Mouse (Mus musculus): ENCODE measurements around the gene Eri3.

The Eri3 gene

GRCm38 (mm10) chr4:117657646-117658045 lies 107.5 kb downstream of the Eri3 start:
- CTCF ChIA-PET, result interaction anchor here in 2 of 4 experiments (0.8 to 1.7 kb wide), 4 partner anchors 9 to 28 kb away, joined by 3 to 6 read pairs (median 4); no protein-coding TSS in a partner anchor
- POLR2A ChIA-PET, result interaction anchor here in 2 of 4 experiments (0.8 to 1.7 kb wide), 6 partner anchors 12 to 106 kb away, joined by 3 to 5 read pairs (median 3); no protein-coding TSS in a partner anchor

- ChIA-PET POLR2A (interaction anchor here in 3 of 4 experiments (0.6 to 1.7 kb wide), 12 partner anchors 9 to 1250 kb away, joined by 3 to 7 read pairs (median 4); partner anchors contain the start of gene Eri3 (in 1 of the 3)), CTCF (interaction anchor here (0.5 to 1.7 kb wide), 28 partner anchors 9 to 1040 kb away, joined by 3 to 16 read pairs (median 3); partner anchors contain the start of gene Dmap1 (in 1 of the 4))
Observed at GRCm38 (mm10) chr4:117658582-117659444, 108.6 kb downstream of the Eri3 start.

GRCm38 (mm10) chr4:117660001-117660400 lies 109.8 kb downstream of the Eri3 start:
- CTCF ChIA-PET, result interaction anchor here in 2 of 4 experiments (0.9 to 1.4 kb wide), 4 partner anchors 8 to 390 kb away, joined by 3 to 7 read pairs (median 3); no protein-coding TSS in a partner anchor
- POLR2A ChIA-PET, result interaction anchor here in 1 of 4 experiments (0.7 kb wide), 1 partner anchor 80 kb away, joined by 3 read pairs; no protein-coding TSS in a partner anchor

GRCm38 (mm10) chr4:117664411-117665137 lies 114.4 kb downstream of the Eri3 start:
- CTCF ChIA-PET, result interaction anchor here in 2 of 4 experiments (0.7 to 1.3 kb wide), 2 partner anchors 9 to 187 kb away, joined by 3 to 7 read pairs; no protein-coding TSS in a partner anchor
- POLR2A ChIA-PET, result interaction anchor here in 2 of 4 experiments (0.5 to 5.4 kb wide), 7 partner anchors 10 to 401 kb away, joined by 3 to 22 read pairs (median 3); partner anchors contain the start of gene Dmap1 (in 1 of the 2)

GRCm38 (mm10) chr4:117665531-117665930 lies 115.4 kb downstream of the Eri3 start:
- POLR2A ChIA-PET, result interaction anchor here in 2 of 4 experiments (0.6 to 5.4 kb wide), 4 partner anchors 9 to 282 kb away, joined by 3 to 22 read pairs (median 3); partner anchors contain the start of gene Dmap1 (in 1 of the 2)
- CTCF ChIA-PET, result interaction anchor here in 1 of 4 experiments (0.6 kb wide), 1 partner anchor 11 kb away, joined by 3 read pairs; no protein-coding TSS in a partner anchor

- ChIA-PET CTCF (interaction anchor here in 1 of 4 experiments (0.6 kb wide), 1 partner anchor 12 kb away, joined by 3 read pairs; no protein-coding TSS in a partner anchor), POLR2A (interaction anchor here in 1 of 4 experiments (0.6 to 5.4 kb wide), 2 partner anchors 8 to 267 kb away, joined by 3 to 22 read pairs; no protein-coding TSS in a partner anchor)
Observed at GRCm38 (mm10) chr4:117666054-117666453, 115.9 kb downstream of the Eri3 start.

GRCm38 (mm10) chr4:117669874-117670273 lies 119.7 kb downstream of the Eri3 start:
- CTCF ChIA-PET, result no interaction called here
- POLR2A ChIA-PET, result interaction anchor here in 2 of 4 experiments (0.8 to 1.9 kb wide), 6 partner anchors 8 to 400 kb away, joined by 3 to 5 read pairs (median 3); partner anchors contain the start of gene Dmap1 (in 1 of the 2)

GRCm38 (mm10) chr4:117672042-117672441 lies 121.9 kb downstream of the Eri3 start:
- CTCF ChIA-PET, result interaction anchor here in 2 of 4 experiments (1.1 to 1.4 kb wide), 2 partner anchors 13 kb away, joined by 3 read pairs; no protein-coding TSS in a partner anchor
- POLR2A ChIA-PET, result interaction anchor here in 1 of 4 experiments (1.0 to 4.5 kb wide), 4 partner anchors 7 to 121 kb away, joined by 4 to 22 read pairs (median 6); partner anchors contain the start of gene Dmap1

- CTCF ChIA-PET, result interaction anchor here in 2 of 4 experiments (1.3 to 1.4 kb wide), 2 partner anchors 10 to 404 kb away, joined by 3 read pairs; no protein-coding TSS in a partner anchor
Observed at GRCm38 (mm10) chr4:117673901-117674300, 123.7 kb downstream of the Eri3 start.

GRCm38 (mm10) chr4:117676903-117677302 lies 126.7 kb downstream of the Eri3 start:
- POLR2A ChIA-PET, result interaction anchor here in 2 of 4 experiments (1.0 to 1.6 kb wide), 3 partner anchors 322 to 503 kb away, joined by 3 to 4 read pairs (median 3); partner anchors contain the start of gene Kdm4a (in 1 of the 2)
- CTCF ChIA-PET, result interaction anchor here in 3 of 4 experiments (0.5 to 3.5 kb wide), 18 partner anchors 9 to 705 kb away, joined by 3 to 15 read pairs (median 4); partner anchors contain the start of gene Eri3 (in 1 of the 3)

More at GRCm38 (mm10) chr4:117673901-117674300, 123.7 kb downstream of the Eri3 start:
- POLR2A ChIA-PET, result interaction anchor here in 3 of 4 experiments (0.5 to 4.5 kb wide), 10 partner anchors 8 to 300 kb away, joined by 3 to 22 read pairs (median 4); partner anchors contain the start of gene Dmap1 (in 1 of the 3)

GRCm38 (mm10) chr4:117680963-117681362 lies 130.8 kb downstream of the Eri3 start:
- ChIA-PET CTCF (interaction anchor here in 3 of 4 experiments (0.6 to 1.6 kb wide), 6 partner anchors 22 to 421 kb away, joined by 3 to 6 read pairs (median 3); no protein-coding TSS in a partner anchor), POLR2A (interaction anchor here in 3 of 4 experiments (0.6 to 2.1 kb wide), 7 partner anchors 8 to 131 kb away, joined by 3 to 8 read pairs (median 4); partner anchors contain the start of gene Eri3 (in 1 of the 3))

- ChIA-PET POLR2A (interaction anchor here in 3 of 4 experiments (0.5 to 2.1 kb wide), 16 partner anchors 9 to 500 kb away, joined by 3 to 8 read pairs (median 4); partner anchors contain the start of genes Eri3 (in 1 of the 3) and Kif2c (in 1 of the 3)), CTCF (interaction anchor here in 2 of 4 experiments (0.5 to 1.4 kb wide), 5 partner anchors 23 to 452 kb away, joined by 3 to 4 read pairs (median 3); no protein-coding TSS in a partner anchor)
Observed at GRCm38 (mm10) chr4:117681931-117682461, 131.8 kb downstream of the Eri3 start, which contains the start of gene Dmap1. Gene Dmap1 (minus strand): TSS chr4:117682273.

- ChIA-PET CTCF (interaction anchor here in 3 of 4 experiments (0.5 to 1.4 kb wide), 8 partner anchors 24 to 649 kb away, joined by 3 to 4 read pairs (median 3); no protein-coding TSS in a partner anchor), POLR2A (interaction anchor here in 3 of 4 experiments (0.5 to 2.1 kb wide), 16 partner anchors 10 to 500 kb away, joined by 3 to 8 read pairs (median 4); partner anchors contain the start of genes Eri3 (in 1 of the 3) and Kif2c (in 1 of the 3))
Observed at GRCm38 (mm10) chr4:117682463-117682862, 132.3 kb downstream of the Eri3 start.

- ChIA-PET POLR2A (interaction anchor here (0.5 to 2.1 kb wide), 11 partner anchors 10 to 544 kb away, joined by 3 to 8 read pairs (median 3); partner anchors contain the start of genes Eri3 (in 1 of the 4) and Kif2c (in 1 of the 4)), CTCF (interaction anchor here in 3 of 4 experiments (0.6 to 1.4 kb wide), 5 partner anchors 69 to 648 kb away, joined by 3 to 4 read pairs (median 3); no protein-coding TSS in a partner anchor)
Observed at GRCm38 (mm10) chr4:117683048-117683768, 133.0 kb downstream of the Eri3 start.

GRCm38 (mm10) chr4:117686354-117686753 lies 136.2 kb downstream of the Eri3 start:
- ChIA-PET POLR2A (interaction anchor here in 2 of 4 experiments (0.7 to 1.4 kb wide), 3 partner anchors 11 to 412 kb away, joined by 3 read pairs; no protein-coding TSS in a partner anchor), CTCF (interaction anchor here in 1 of 4 experiments (0.6 kb wide), 1 partner anchor 86 kb away, joined by 3 read pairs; no protein-coding TSS in a partner anchor)
